Mouse (Mus musculus): ENCODE data around the gene Tlx2. TPM values are rescaled to one million over a fixed set of nuclear protein-coding genes. Genes with fewer than 3 reads are reported as not detected.

Tlx2 gene
- polyA plus RNA-seq, 1 experiment from 2014 or later = not detected

DNA sequence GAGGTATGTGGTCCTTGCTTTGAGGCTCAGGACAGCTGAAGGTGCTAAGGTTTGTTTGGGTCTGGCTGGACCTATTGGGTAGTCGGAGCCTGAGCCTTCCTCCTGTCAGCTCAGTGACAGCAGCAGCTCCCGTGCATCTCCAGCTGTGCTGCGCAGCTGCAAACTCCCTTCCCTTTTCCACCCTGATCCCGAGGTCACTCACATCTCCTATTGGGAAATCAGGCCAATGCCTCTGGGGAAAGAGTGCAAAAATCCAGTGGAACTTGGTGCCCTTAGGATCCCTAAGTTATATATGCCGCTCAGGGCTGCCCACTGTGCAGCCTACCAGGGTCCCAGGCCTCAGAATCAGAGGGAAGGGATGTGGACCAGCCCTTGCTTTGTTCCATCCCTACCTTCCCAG, 13.4 kb upstream of the Tlx2 start:
- H3K27ac ChIP-seq (ENCODE audit: low read depth, low read length) = no peak overlapping the region
- H3K4me3 ChIP-seq (ENCODE audit: low read depth, low read length) = no peak overlapping the region
- H3K4me1 ChIP-seq (replicated peaks; ENCODE audit: control insufficient read depth, insufficient read depth, low read length) = peaks cover 5% of the 10 kb centered on the region; the same call in 1 of the 2 replicates
- WGBS = 6% methylated on average over 5 of the region's 5 CpGs
- no peak overlapping the region for H3K9ac ChIP-seq (ENCODE audit: low read length)
- H3K9me3 ChIP-seq (ENCODE audit: control insufficient read depth, low read length) = no peaks in the 10 kb centered on the region
- ATAC-seq (replicated peaks; ENCODE audit: low FRiP score) = no peak
- no peak for DNase-seq (ENCODE audit: low spot score)
- H3K27me3 ChIP-seq (ENCODE audit: control insufficient read depth, insufficient read depth, low read length) = peaks cover 57% of the 10 kb centered on the region
- no peak overlapping the region for H3K4me2 ChIP-seq (ENCODE audit: low read depth, low read length, severe bottlenecking)
- H3K36me3 ChIP-seq (ENCODE audit: control insufficient read depth, insufficient read depth, low read length) = peaks cover 3% of the 10 kb centered on the region; the same call in 1 of the 2 replicates

DNA sequence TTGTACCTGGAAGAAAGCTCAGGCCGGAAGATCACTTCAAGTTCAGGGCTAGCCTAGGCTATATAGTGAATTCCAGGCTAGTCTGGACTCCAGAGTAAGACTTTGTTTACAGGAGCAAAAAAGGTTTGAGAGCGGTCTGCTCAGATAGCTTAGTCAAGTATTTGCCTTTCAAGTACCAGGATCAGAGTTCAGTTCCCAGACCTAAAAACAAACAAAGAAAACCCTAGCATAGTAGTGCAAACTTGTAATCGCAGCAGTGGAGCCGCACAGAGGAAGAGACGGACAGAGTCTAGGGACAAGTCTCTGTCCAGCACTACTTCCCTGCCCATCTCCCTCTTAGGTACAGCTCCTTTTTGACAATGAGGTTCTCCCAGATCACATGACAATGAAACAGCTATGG, 10.1 kb upstream of the Tlx2 start:
- WGBS = 93% methylated on average over 5 of the region's 5 CpGs
- DNase-seq (ENCODE audit: low spot score) = no peak
- H3K9ac ChIP-seq (ENCODE audit: low read length) = no peak overlapping the region

DNA sequence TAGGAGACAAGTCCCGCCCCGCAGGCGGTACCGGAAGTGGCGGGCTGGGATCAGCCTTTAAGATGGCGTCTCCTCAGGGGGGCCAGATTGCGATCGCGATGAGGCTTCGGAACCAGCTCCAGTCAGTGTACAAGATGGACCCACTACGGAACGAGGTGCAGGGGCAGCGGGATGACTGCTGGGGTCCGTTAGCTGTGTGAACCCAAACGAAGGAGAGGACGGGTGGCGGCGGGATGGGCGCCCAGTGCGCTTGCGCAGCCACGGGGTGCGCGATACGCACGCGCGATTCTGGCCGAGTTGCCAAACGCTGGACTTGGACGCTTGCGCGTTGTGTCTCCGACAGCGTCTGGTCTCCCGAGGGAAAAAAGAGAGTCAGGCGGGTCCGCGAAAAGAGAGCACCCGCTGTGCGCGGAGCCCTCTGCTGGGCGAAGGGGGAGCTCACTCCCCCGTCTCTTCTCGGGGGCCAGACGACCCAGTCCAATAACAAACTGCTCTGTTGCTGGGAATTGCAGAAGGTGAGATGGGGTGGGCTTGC, 8.3 kb upstream of the Tlx2 start:
- H3K4me1 ChIP-seq (replicated peaks; ENCODE audit: control insufficient read depth, insufficient read depth, low read length) = peaks cover 5% of the 10 kb centered on the region; the same call in 1 of the 2 replicates
- ATAC-seq (replicated peaks; ENCODE audit: low FRiP score) (peak; percentile 93), DNase-seq (ENCODE audit: low spot score) (peak; percentile 99)
- peak overlapping the region; percentile 77 for H3K27ac ChIP-seq (ENCODE audit: low read depth, low read length)
- H3K36me3 ChIP-seq (ENCODE audit: control insufficient read depth, insufficient read depth, low read length) = peaks cover 3% of the 10 kb centered on the region; the same call in 1 of the 2 replicates
- H3K4me2 ChIP-seq (ENCODE audit: low read depth, low read length, severe bottlenecking) = peak overlapping the region; percentile 99
- H3K9me3 ChIP-seq (ENCODE audit: control insufficient read depth, low read length) = no peaks in the 10 kb centered on the region
- peak overlapping the region; percentile 71 for H3K4me3 ChIP-seq (ENCODE audit: low read depth, low read length)
- H3K27me3 ChIP-seq (ENCODE audit: control insufficient read depth, insufficient read depth, low read length) = peaks cover 29% of the 10 kb centered on the region
- H3K9ac ChIP-seq (ENCODE audit: low read length) = peak overlapping the region; percentile 78
- under 1% methylated on average over 46 of the region's 46 CpGs for WGBS

More for the DNA sequence above, 10.1 kb upstream of the Tlx2 start:
- Histone ChIP-seq H3K4me2 (ENCODE audit: low read depth, low read length, severe bottlenecking) (no peak overlapping the region), H3K27me3 (ENCODE audit: control insufficient read depth, insufficient read depth, low read length) (peaks cover 34% of the 10 kb centered on the region), H3K4me3 (ENCODE audit: low read depth, low read length) (no peak overlapping the region), H3K36me3 (ENCODE audit: control insufficient read depth, insufficient read depth, low read length) (peaks cover 3% of the 10 kb centered on the region; the same call in 1 of the 2 replicates), H3K27ac (ENCODE audit: low read depth, low read length) (no peak overlapping the region), H3K9me3 (ENCODE audit: control insufficient read depth, low read length) (no peaks in the 10 kb centered on the region), H3K4me1 (replicated peaks; ENCODE audit: control insufficient read depth, insufficient read depth, low read length) (peaks cover 5% of the 10 kb centered on the region; the same call in 1 of the 2 replicates)
- ATAC-seq (replicated peaks; ENCODE audit: low FRiP score) = no peak

DNA sequence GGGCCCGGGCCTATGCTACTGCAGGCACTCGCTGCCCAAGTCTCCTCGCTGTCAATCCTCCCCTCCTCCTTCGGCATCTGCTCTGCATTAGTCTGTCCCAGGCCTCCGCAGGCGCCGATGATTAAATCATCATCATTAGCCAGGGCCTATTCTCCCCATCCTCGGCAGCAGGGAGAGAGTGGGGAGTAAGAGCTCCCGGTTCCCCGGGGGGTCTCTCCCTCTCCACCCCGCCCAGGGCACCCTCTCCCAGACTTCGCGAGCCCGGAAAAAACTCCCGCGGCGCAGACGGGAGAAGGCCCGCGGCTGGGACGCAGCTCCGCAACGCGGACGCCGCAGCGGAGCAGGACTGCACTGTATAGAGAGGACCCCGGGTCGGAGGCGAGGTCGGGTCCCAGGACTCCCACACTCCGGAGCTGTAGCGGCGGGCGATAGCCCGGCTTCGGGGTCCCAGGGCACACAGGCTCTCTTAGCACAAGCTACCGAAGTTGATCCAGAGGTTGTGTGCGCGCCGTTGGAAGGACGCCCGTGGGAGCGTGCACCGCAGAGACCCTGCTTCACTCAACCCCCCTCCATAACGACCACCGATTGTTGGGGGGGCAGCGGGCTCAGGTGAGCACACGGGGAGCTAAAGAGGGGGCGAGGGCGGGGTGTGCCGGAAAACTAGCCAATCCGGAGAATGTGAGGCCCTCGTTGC, 7.7 kb upstream of the Tlx2 start, which contains the start of gene Pcgf1:
Gene Pcgf1 (plus strand): TSS at position 240 of the 694 bp plus-strand sequence.
- WGBS = under 1% methylated on average over 52 of the region's 54 CpGs
- peaks cover 5% of the 10 kb centered on the region; the same call in 1 of the 2 replicates for H3K4me1 ChIP-seq (replicated peaks; ENCODE audit: control insufficient read depth, insufficient read depth, low read length)
- H3K9ac ChIP-seq (ENCODE audit: low read length) = peak within 1 kb of the TSS; percentile 78
- H3K4me2 ChIP-seq (ENCODE audit: low read depth, low read length, severe bottlenecking) = peak within 1 kb of the TSS; percentile 99
- ATAC-seq (replicated peaks; ENCODE audit: low FRiP score) (peak; percentile 84), DNase-seq (ENCODE audit: low spot score) (no peak)
- peak within 1 kb of the TSS; percentile 77 for H3K27ac ChIP-seq (ENCODE audit: low read depth, low read length)
- H3K9me3 ChIP-seq (ENCODE audit: control insufficient read depth, low read length) = no peaks in the 10 kb centered on the region
- H3K27me3 ChIP-seq (ENCODE audit: control insufficient read depth, insufficient read depth, low read length) = peaks cover 31% of the 10 kb centered on the region
- peak within 1 kb of the TSS; percentile 71 for H3K4me3 ChIP-seq (ENCODE audit: low read depth, low read length)
- peaks cover 3% of the 10 kb centered on the region; the same call in 1 of the 2 replicates for H3K36me3 ChIP-seq (ENCODE audit: control insufficient read depth, insufficient read depth, low read length)

DNA sequence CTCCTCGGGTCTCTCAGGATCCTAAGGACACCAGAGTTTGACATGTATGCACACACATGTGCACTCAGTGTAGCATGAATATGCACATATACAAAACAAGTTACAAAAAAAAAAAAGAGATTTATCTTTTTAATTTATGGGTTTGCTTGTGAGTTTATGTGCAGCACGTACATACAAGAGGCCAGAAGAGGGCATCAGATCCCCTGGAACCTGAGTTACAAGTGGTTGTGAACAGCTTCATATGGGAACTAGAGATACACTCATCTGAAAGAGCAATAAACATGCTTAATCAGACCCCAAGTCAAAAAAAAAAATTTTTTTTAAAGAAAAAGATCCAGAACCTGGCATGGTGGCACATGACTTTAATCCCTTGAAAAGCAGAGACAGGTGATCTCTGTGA, 4.9 kb upstream of the Tlx2 start:
- ATAC-seq (replicated peaks; ENCODE audit: low FRiP score) (no peak), DNase-seq (ENCODE audit: low spot score) (peak; percentile 48)
- H3K4me1 ChIP-seq (replicated peaks; ENCODE audit: control insufficient read depth, insufficient read depth, low read length) = peaks cover 10% of the 10 kb centered on the region; the same call in 1 of the 2 replicates
- H3K27ac ChIP-seq (ENCODE audit: low read depth, low read length) = no peak overlapping the region
- H3K9ac ChIP-seq (ENCODE audit: low read length) = no peak overlapping the region
- 15% methylated on average over 2 of the region's 2 CpGs for WGBS
- H3K9me3 ChIP-seq (ENCODE audit: control insufficient read depth, low read length) = no peaks in the 10 kb centered on the region
- H3K4me2 ChIP-seq (ENCODE audit: low read depth, low read length, severe bottlenecking) = no peak overlapping the region
- no peaks in the 10 kb centered on the region for H3K36me3 ChIP-seq (ENCODE audit: control insufficient read depth, insufficient read depth, low read length)
- H3K27me3 ChIP-seq (ENCODE audit: control insufficient read depth, insufficient read depth, low read length) = peaks cover 56% of the 10 kb centered on the region
- H3K4me3 ChIP-seq (ENCODE audit: low read depth, low read length) = no peak overlapping the region

DNA sequence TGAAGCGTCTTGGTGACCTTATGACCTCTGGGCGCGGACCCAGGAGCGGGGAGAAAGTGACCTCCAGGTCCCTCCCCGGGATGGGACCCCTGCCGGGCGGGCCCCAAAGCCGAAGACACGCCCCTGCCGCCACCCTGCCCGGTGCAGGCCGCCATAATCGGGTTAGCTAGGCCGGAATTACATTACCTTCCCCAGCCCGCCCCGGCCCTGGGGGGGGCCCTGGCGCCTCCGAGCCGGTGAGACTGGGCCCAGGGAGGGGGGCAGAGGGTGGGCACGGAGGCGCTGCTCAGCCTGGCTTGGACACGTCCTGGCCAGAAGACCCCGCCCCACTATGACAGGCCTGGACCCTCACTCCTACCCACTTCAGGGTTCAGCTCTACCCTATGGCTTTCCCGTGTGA, 1.1 kb upstream of the Tlx2 start:
- Histone ChIP-seq H3K27ac (ENCODE audit: low read depth, low read length) (no peak overlapping the region), H3K9me3 (ENCODE audit: control insufficient read depth, low read length) (no peaks in the 10 kb centered on the region), H3K9ac (ENCODE audit: low read length) (no peak overlapping the region), H3K4me3 (ENCODE audit: low read depth, low read length) (no peak overlapping the region), H3K4me2 (ENCODE audit: low read depth, low read length, severe bottlenecking) (no peak overlapping the region), H3K36me3 (ENCODE audit: control insufficient read depth, insufficient read depth, low read length) (no peaks in the 10 kb centered on the region), H3K4me1 (replicated peaks; ENCODE audit: control insufficient read depth, insufficient read depth, low read length) (peaks cover 14% of the 10 kb centered on the region; the same call in 1 of the 2 replicates), H3K27me3 (ENCODE audit: control insufficient read depth, insufficient read depth, low read length) (peaks cover 88% of the 10 kb centered on the region)
- ATAC-seq (replicated peaks; ENCODE audit: low FRiP score) = 0 out of 2 replicates have a peak, but pooled peaks have one; percentile 22
- 2% methylated on average over 23 of the region's 24 CpGs for WGBS
- no peak for DNase-seq (ENCODE audit: low spot score)

DNA sequence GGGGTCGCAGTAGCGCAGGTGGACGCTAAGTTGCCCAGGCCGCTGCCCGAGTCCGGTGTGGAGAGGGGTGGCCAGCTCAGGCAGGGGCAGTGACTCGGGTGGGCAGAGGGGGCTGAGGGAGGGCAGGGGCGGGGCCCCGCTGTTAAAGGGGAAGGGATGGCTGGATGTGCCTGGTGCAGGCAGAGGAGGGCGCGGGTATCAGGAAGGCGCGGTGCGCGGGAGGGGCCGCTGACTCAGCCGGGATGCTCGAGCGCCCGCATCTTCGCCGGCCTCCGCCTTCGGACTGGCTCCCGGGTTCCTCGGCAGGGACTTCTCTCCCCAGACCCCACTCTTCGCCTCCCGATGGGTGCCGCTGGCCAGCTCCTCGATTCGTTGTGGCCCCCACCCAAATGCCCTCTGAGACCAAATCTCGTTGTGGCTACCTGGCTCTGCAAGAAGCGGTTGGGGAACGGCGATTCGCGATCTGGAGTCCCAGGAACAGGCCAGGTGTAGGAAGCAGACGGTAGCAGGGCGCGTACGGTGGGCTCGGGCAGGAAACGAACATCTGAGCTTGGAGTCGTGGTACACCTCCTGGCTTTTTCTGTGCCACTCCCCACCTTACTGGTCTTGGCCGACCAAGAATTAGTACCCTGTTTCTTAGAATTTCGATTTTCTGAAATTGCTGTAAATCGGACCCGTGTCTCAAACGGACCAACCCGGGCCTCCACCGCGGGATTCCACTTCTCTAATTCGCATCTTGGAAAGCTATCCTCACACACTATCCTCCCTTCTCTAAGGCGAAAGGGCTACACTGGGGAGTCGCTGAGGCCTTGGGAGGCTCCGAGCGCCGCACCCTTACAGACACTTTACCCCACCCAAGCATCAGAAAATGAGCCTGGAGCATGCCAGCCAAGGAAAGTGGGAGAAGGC, 472 bp upstream of the Tlx2 start:
- WGBS = under 1% methylated on average over 58 of the region's 58 CpGs
- Histone ChIP-seq H3K27me3 (ENCODE audit: control insufficient read depth, insufficient read depth, low read length) (peaks cover 89% of the 10 kb centered on the region), H3K36me3 (ENCODE audit: control insufficient read depth, insufficient read depth, low read length) (no peaks in the 10 kb centered on the region), H3K4me1 (replicated peaks; ENCODE audit: control insufficient read depth, insufficient read depth, low read length) (peaks cover 14% of the 10 kb centered on the region; the same call in 1 of the 2 replicates), H3K4me3 (ENCODE audit: low read depth, low read length) (peak overlapping the region; percentile 6; the same call in 1 of the 2 replicates), H3K9ac (ENCODE audit: low read length) (no peak overlapping the region), H3K9me3 (ENCODE audit: control insufficient read depth, low read length) (no peaks in the 10 kb centered on the region), H3K4me2 (ENCODE audit: low read depth, low read length, severe bottlenecking) (peak overlapping the region; percentile 24), H3K27ac (ENCODE audit: low read depth, low read length) (no peak overlapping the region)
- DNase-seq (ENCODE audit: low spot score) = peak; percentile 77
- peak; percentile 42; the same call in 1 of the 2 replicates for ATAC-seq (replicated peaks; ENCODE audit: low FRiP score)

Measured in forebrain, embryonic 11.5 days (tissue).